In the genomic region with DNA sequence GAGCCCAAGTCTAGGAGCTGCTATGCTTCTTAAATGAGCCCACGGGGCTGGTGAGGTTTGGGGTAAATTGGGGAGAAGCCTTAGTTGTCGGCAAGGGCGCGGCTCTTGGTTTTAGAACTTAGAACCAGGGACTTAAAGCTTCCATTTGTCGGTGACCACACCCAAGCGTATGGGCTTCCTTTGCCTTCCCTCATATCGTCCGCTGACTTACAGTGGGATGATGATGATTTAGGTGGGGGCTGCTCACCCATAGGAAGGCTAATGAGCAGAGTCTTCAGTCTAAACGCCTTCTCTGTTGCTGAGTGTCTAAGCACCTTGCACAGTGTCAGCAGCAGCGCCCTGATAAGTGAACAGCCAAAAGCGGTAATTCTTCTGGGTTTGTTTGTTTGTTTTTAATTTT, we compare ENCODE assay signal across 9 mouse cellular contexts. TPM values are rescaled to one million over a fixed set of nuclear protein-coding genes. Genes with fewer than 3 reads are reported as not detected.
DNase-seq lines count a peak whose midpoint lies in the region; ATAC-seq and TF ChIP-seq lines count a peak whose summit lies in the region.
"Had no signal": no experiment of that assay in that cellular context is flagged by ENCODE, and none has a peak within 500 bp of the region (broad histone marks: within the 10 kb centered on the region; RNA-seq: fewer than 3 reads in every experiment).

No protein-coding gene starts in this region.

- H3K4me3 ChIP-seq in cerebellum, adult 2 months (replicated peaks; ENCODE audit: insufficient read depth, low read depth, low read length) = peak overlapping the region; percentile 64
- peak overlapping the region; percentile 56 for H3K4me3 ChIP-seq in neural tube, embryonic 11.5 days (ENCODE audit: low read depth, low read length)
- H3K4me3 ChIP-seq in liver, embryonic 12.5 days = peak overlapping the region; percentile 51
- peak overlapping the region; percentile 56 for H3K4me3 ChIP-seq in stomach, embryonic 16.5 days (replicated peaks; ENCODE audit: low read length)
- H3K4me3 ChIP-seq in kidney, adult 2 months (ENCODE audit: insufficient read depth, low read depth, low read length) = no peak overlapping the region

- peak overlapping the region; percentile 80 for H3K9ac ChIP-seq in neural tube, embryonic 11.5 days (ENCODE audit: low read length)
- H3K9ac ChIP-seq in liver, embryonic 12.5 days = no peak overlapping the region
- peak overlapping the region; percentile 44 for H3K9ac ChIP-seq in stomach, embryonic 16.5 days (ENCODE audit: low read length)

- H3K4me1 ChIP-seq in cerebellum, adult 2 months (ENCODE audit: control insufficient read depth, insufficient read depth, low read length) = no peaks in the 10 kb centered on the region
- 0 out of 2 replicates have a peak, but pooled peaks cover 3% of the 10 kb centered on the region for H3K4me1 ChIP-seq in neural tube, embryonic 11.5 days (ENCODE audit: control insufficient read depth, insufficient read depth, low read length)
- peaks cover 30% of the 10 kb centered on the region for H3K4me1 ChIP-seq in liver, embryonic 12.5 days
- peaks cover 24% of the 10 kb centered on the region for H3K4me1 ChIP-seq in stomach, embryonic 16.5 days (ENCODE audit: control insufficient read depth, insufficient read depth, low read length)
- H3K4me1 ChIP-seq in kidney, adult 2 months (ENCODE audit: control insufficient read depth, insufficient read depth, low read length) = peaks cover 6% of the 10 kb centered on the region; the same call in 1 of the 2 replicates

- H3K36me3 ChIP-seq in neural tube, embryonic 11.5 days (ENCODE audit: control insufficient read depth, insufficient read depth, low read length) = no peaks in the 10 kb centered on the region
- H3K36me3 ChIP-seq in liver, embryonic 12.5 days = no peaks in the 10 kb centered on the region
- H3K36me3 ChIP-seq in stomach, embryonic 16.5 days (ENCODE audit: control insufficient read depth, insufficient read depth, low read length) = no peaks in the 10 kb centered on the region
- no peaks in the 10 kb centered on the region for H3K36me3 ChIP-seq in kidney, adult 2 months (ENCODE audit: control insufficient read depth, insufficient read depth, low read length)

- no peaks in the 10 kb centered on the region for H3K27me3 ChIP-seq in cerebellum, adult 2 months (ENCODE audit: control insufficient read depth, insufficient read depth, low read length)
- H3K27me3 ChIP-seq in neural tube, embryonic 11.5 days (ENCODE audit: control insufficient read depth, insufficient read depth, low read length) = no peaks in the 10 kb centered on the region
- H3K27me3 ChIP-seq in liver, embryonic 12.5 days (replicated peaks) = peaks cover 80% of the 10 kb centered on the region
- peaks cover 45% of the 10 kb centered on the region for H3K27me3 ChIP-seq in stomach, embryonic 16.5 days (ENCODE audit: control insufficient read depth, insufficient read depth, low read length)
- H3K27me3 ChIP-seq in kidney, adult 2 months (replicated peaks; ENCODE audit: control insufficient read depth, insufficient read depth, low read length) = peaks cover 2% of the 10 kb centered on the region; the same call in 1 of the 2 replicates

- H3K9me3 ChIP-seq in neural tube, embryonic 11.5 days (ENCODE audit: control insufficient read depth, low read length) = no peaks in the 10 kb centered on the region
- H3K9me3 ChIP-seq in liver, embryonic 12.5 days (replicated peaks) = no peaks in the 10 kb centered on the region
- no peaks in the 10 kb centered on the region for H3K9me3 ChIP-seq in stomach, embryonic 16.5 days (replicated peaks; ENCODE audit: control insufficient read depth, low read length)

- no peak for DNase-seq in cerebellum, adult 2 months
- no peak for DNase-seq in cerebellum, postnatal 14 days
- no peak for DNase-seq in neural tube, embryonic 11.5 days (ENCODE audit: low spot score)
- no peak for DNase-seq in neural tube, embryonic 10.5 days (ENCODE audit: extremely low spot score, low spot score)
- DNase-seq in kidney, adult 2 months = no peak
- DNase-seq: adrenal gland, adult 2 months had no signal

- peak overlapping the region; percentile 85 for H3K4me2 ChIP-seq in neural tube, embryonic 11.5 days (ENCODE audit: low read depth)
- H3K4me2 ChIP-seq in liver, embryonic 12.5 days = peak overlapping the region; percentile 75
- H3K4me2 ChIP-seq in stomach, embryonic 16.5 days (ENCODE audit: low read depth, low read length) = peak overlapping the region; percentile 97

- no peak for TF ChIP-seq POLR2A in cerebellum, adult 2 months (IDR thresholded peaks at IDR 0.05; ENCODE audit: borderline replicate concordance, insufficient read depth, low read length)
- no peak for TF ChIP-seq POLR2A in kidney, adult 2 months (IDR thresholded peaks at IDR 0.05; ENCODE audit: low read depth, low read length)

- H3K27ac ChIP-seq in cerebellum, adult 2 months (ENCODE audit: insufficient read depth, low read length) = no peak overlapping the region
- H3K27ac ChIP-seq in neural tube, embryonic 11.5 days (ENCODE audit: low read depth, low read length) = peak overlapping the region; percentile 75
- H3K27ac ChIP-seq in liver, embryonic 12.5 days = no peak overlapping the region
- H3K27ac ChIP-seq in stomach, embryonic 16.5 days (ENCODE audit: low read length) = no peak overlapping the region
- H3K27ac ChIP-seq in kidney, adult 2 months (ENCODE audit: insufficient read depth, low read depth, low read length) = no peak overlapping the region

- no peak for TF ChIP-seq CTCF in cerebellum, adult 2 months (IDR thresholded peaks at IDR 0.05; ENCODE audit: borderline replicate concordance, insufficient read depth, low read depth, low read length)
- no peak for TF ChIP-seq CTCF in kidney, adult 2 months (conservative IDR thresholded peaks at IDR 0.05; ENCODE audit: insufficient read depth, insufficient read length, low read depth, low read length)

- WGBS in cerebellum, adult 2 months = 41% methylated on average over 11 of the region's 11 CpGs
- 12% methylated on average over 11 of the region's 11 CpGs for WGBS in neural tube, embryonic 11.5 days
- WGBS in liver, embryonic 12.5 days (ENCODE audit: insufficient replicate concordance) = 18% methylated on average over 11 of the region's 11 CpGs
- 16% methylated on average over 11 of the region's 11 CpGs for WGBS in stomach, embryonic 16.5 days
- 40% methylated on average over 11 of the region's 11 CpGs for WGBS in kidney, adult 2 months

- no peak for ATAC-seq in neural tube, embryonic 11.5 days (ENCODE audit: insufficient read depth, low FRiP score, low TSS enrichment)
- no peak for ATAC-seq in liver, embryonic 12.5 days
- ATAC-seq in stomach, embryonic 16.5 days (ENCODE audit: insufficient read depth, low FRiP score) = no peak
- ATAC-seq in erythroblast, adult 5-6 weeks (replicated peaks; ENCODE audit: low FRiP score, poor library complexity, severe bottlenecking) = no peak

RNA-seq across cellular contexts. Expression of gene Dpysl5, which starts 2.3 kb away (rescaled TPM):
- polyA plus RNA-seq in cerebellum, adult 2 months (2012; rRNA removed) = 24.2 and 26.5 TPM in 2 replicates
- 102 and 104 TPM in 2 replicates for polyA plus RNA-seq in neural tube, embryonic 11.5 days (2014; fragmentation: Nextera tagmentation; extraction: Ambion mirVana)
- 0.20 and 0.36 TPM in 2 replicates for polyA plus RNA-seq in liver, embryonic 12.5 days (2016; fragmentation: Nextera tagmentation; extraction: Ambion mirVana)
- polyA plus RNA-seq in stomach, embryonic 16.5 days (2015; fragmentation: Nextera tagmentation; extraction: Ambion mirVana) = 6.8 and 7.2 TPM in 2 replicates
- total RNA-seq in erythroblast, adult 5-6 weeks (2015; ENCODE audit: low replicate concordance) = not detected in 2 replicates
- total RNA-seq in erythroblast, adult 5-6 weeks (2017; ENCODE audit: low replicate concordance) = 0.09 TPM in 1 of 2 replicates, not detected in the other
- 0.54 and 0.58 TPM in 2 replicates for polyA plus RNA-seq in kidney, adult 2 months (2012; rRNA removed)

RNA-seq across cellular contexts. Expression of gene Cenpa, which starts 47.1 kb away (rescaled TPM):
- 2.3 TPM in 2 replicates for polyA plus RNA-seq in cerebellum, adult 2 months (2012; rRNA removed)
- polyA plus RNA-seq in neural tube, embryonic 11.5 days (2014; fragmentation: Nextera tagmentation; extraction: Ambion mirVana) = 335 and 359 TPM in 2 replicates
- polyA plus RNA-seq in liver, embryonic 12.5 days (2016; fragmentation: Nextera tagmentation; extraction: Ambion mirVana) = 259 and 265 TPM in 2 replicates
- polyA plus RNA-seq in stomach, embryonic 16.5 days (2015; fragmentation: Nextera tagmentation; extraction: Ambion mirVana) = 161 and 175 TPM in 2 replicates
- 79.8 and 117 TPM in 2 replicates for total RNA-seq in erythroblast, adult 5-6 weeks (2015; ENCODE audit: low replicate concordance)
- 67.2 and 74.4 TPM in 2 replicates for total RNA-seq in erythroblast, adult 5-6 weeks (2017; ENCODE audit: low replicate concordance)
- polyA plus RNA-seq in kidney, adult 2 months (2012; rRNA removed) = 6.3 and 6.6 TPM in 2 replicates

Comparison
In these comparisons a context has a peak if more than half of its experiments do, and no peak if none do; other contexts are left out.
1. RNA of gene Cenpa, which starts 47.1 kb away (polyA plus RNA-seq): 335 to 359 TPM in neural tube, embryonic 11.5 days, 259 to 265 TPM in liver, embryonic 12.5 days and 161 to 175 TPM in stomach, embryonic 16.5 days; 6.3 to 6.6 TPM in kidney, adult 2 months and 2.3 TPM in cerebellum, adult 2 months; every median in the first group is over 10 times any median in the second.
2. Peak in every context shown above with its lines, with median percentiles within 50 percentile points of each other: H3K4me2 ChIP-seq.